Mouse (Mus musculus): ENCODE results near the gene Cep350.

DNA sequence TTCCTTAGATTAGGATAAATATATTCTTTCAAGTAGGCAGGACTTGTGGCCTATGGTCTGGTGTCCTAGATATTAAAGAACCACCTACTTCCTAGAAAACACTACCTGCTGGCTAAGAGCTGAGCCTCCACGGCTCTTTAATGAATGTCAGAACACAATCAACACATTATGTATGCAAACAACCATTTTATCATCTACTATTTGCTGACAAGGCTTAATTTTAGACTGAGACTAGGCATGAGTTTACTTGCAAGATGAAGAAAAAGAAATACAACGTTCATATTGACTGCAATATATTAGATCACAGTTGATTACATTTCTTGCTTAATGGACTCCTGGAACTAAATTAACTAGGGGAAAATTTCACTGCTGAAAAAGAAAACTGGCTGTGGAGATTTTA lies 38.4 kb downstream of the Cep350 start:
- no peak for TF ChIP-seq POLR2A (IDR thresholded peaks at IDR 0.05; ENCODE audit: extremely low read depth, insufficient read depth, low read length)
- no peak for TF ChIP-seq CTCF (IDR thresholded peaks at IDR 0.05; ENCODE audit: low read depth, low read length)
